Mouse (Mus musculus) neural tube, postnatal 0 days (tissue): ENCODE data around the gene Btg3. TPM values are rescaled to one million over a fixed set of nuclear protein-coding genes. Genes with fewer than 3 reads are reported as not detected.

Source experiments
- polyA plus RNA-seq: library from polyadenylated mRNA; unstranded; fragments of >200 nt; fragmentation: Nextera tagmentation; extraction: Ambion mirVana; gene quantifications from 2 replicates; pipeline ENCODE4 v1.2.1, GENCODE M21; 2015

Gene Btg3
- 19.0 and 23.3 TPM in 2 replicates for polyA plus RNA-seq

GRCm38 (mm10) chr16:78376745-78377570 lies at the start of gene Btg3:
TSS of gene Btg3 (minus strand) at chr16:78377192.

GRCm38 (mm10) chr16:78301183-78301830 lies 75.7 kb downstream of the Btg3 start, which contains the start of gene Cxadr:
TSS of gene Cxadr (plus strand) at chr16:78301489.

Other genes with a start within 250 kb of the Btg3 start
- 101 and 111 TPM in 2 replicates for gene Cxadr, start 75.7 kb downstream of the Btg3 start, polyA plus RNA-seq
- gene D16Ertd472e, start 199.5 kb upstream of the Btg3 start, polyA plus RNA-seq: 3.9 and 4.4 TPM in 2 replicates